Mouse (Mus musculus) MEL (cell line): Measurements from ENCODE around the gene Commd4. TPM values are rescaled to one million over a fixed set of nuclear protein-coding genes. Genes with fewer than 3 reads are reported as not detected.

ENCODE experiments used
- DNase-seq: peaks from one replicate; pipeline ENCODE4 v3.0.0; 2011; ENCODE audit warnings: low read depth, low spot score
- H3K27ac ChIP-seq: 2 replicates; pipeline ENCODE4 v1.5.1; 2012; ENCODE audit warnings: low read depth, mild to moderate bottlenecking, control low read depth, low read length, moderate library complexity; ENCODE audit not compliant: control insufficient read depth
- H3K27me3 ChIP-seq, 2 experiments: fragments of 150-350 bp in 1 of 2; sonication (generic) in 1 of 2; 2 replicates each; pipeline ENCODE4 v1.6.1; 2012; ENCODE audit warnings: low read length in 2 of 2, mild to moderate bottlenecking in 2 of 2, improper control_type of control experiment in 1 of 2, moderate library complexity in 1 of 2; ENCODE audit not compliant: insufficient read depth in 2 of 2, control insufficient read depth in 1 of 2
- H3K36me3 ChIP-seq, 2 experiments: 2 replicates each; pipeline ENCODE4 v1.6.1; 2012 to 2014; ENCODE audit warnings: low read length in 2 of 2, improper control_type of control experiment in 1 of 2, inconsistent platforms in 1 of 2, mild to moderate bottlenecking in 1 of 2; ENCODE audit not compliant: insufficient read depth in 2 of 2, control insufficient read depth in 1 of 2
- H3K4me1 ChIP-seq, 2 experiments: fragments of 150-350 bp in 1 of 2; sonication (generic) in 1 of 2; 2 replicates each; pipeline ENCODE4 v1.6.1; 2012; ENCODE audit warnings: low read length in 2 of 2, improper control_type of control experiment in 1 of 2, mild to moderate bottlenecking in 1 of 2; ENCODE audit not compliant: insufficient read depth in 2 of 2, control insufficient read depth in 1 of 2
- H3K4me3 ChIP-seq, 2 experiments: fragments of 150-350 bp in 1 of 2; sonication (generic) in 1 of 2; 2 replicates each; pipeline ENCODE4 v1.5.1; 2012; ENCODE audit warnings: low read depth in 2 of 2, low read length in 2 of 2, mild to moderate bottlenecking in 2 of 2, moderate library complexity in 2 of 2, control low read depth in 1 of 2, improper control_type of control experiment in 1 of 2; ENCODE audit not compliant: control insufficient read depth in 1 of 2, insufficient read depth in 1 of 2
- H3K79me2 ChIP-seq: 2 replicates; pipeline ENCODE4 v1.6.1; 2012; ENCODE audit warnings: mild to moderate bottlenecking, low read length, moderate library complexity; ENCODE audit not compliant: control insufficient read depth, poor library complexity, insufficient read depth
- H3K9ac ChIP-seq: 2 replicates; pipeline ENCODE4 v1.6.1; 2012; ENCODE audit warnings: low read depth, mild to moderate bottlenecking, control low read depth, low read length, moderate library complexity; ENCODE audit not compliant: control insufficient read depth, poor library complexity, severe bottlenecking
- H3K9me3 ChIP-seq: fragments of 150-350 bp; sonication (generic); replicated peaks from 2 replicates; pipeline ENCODE4 v1.6.1; 2012; ENCODE audit warnings: mild to moderate bottlenecking, low read length, improper control_type of control experiment, moderate library complexity; ENCODE audit not compliant: insufficient read depth
- BHLHE40 ChIP-seq: IDR thresholded peaks from 2 replicates; pipeline ENCODE4 v1.6.1; 2012; ENCODE audit warnings: low read depth, mild to moderate bottlenecking, inconsistent platforms, low read length, improper control_type of control experiment, borderline replicate concordance
- CHD1 ChIP-seq: IDR thresholded peaks from 2 replicates; pipeline ENCODE4 v1.6.1; 2012; ENCODE audit warnings: low read depth, mild to moderate bottlenecking, inconsistent platforms, low read length, improper control_type of control experiment
- CHD2 ChIP-seq: IDR thresholded peaks from 2 replicates; pipeline ENCODE4 v1.6.1; 2011; ENCODE audit warnings: low read length, improper control_type of control experiment
- CTCF ChIP-seq, 3 experiments: IDR thresholded peaks in 2 of 3; conservative IDR thresholded peaks in 1 of 3; 2 replicates each; pipeline ENCODE4 v1.5.1; 2011 to 2012; ENCODE audit warnings: low read length in 3 of 3, low read depth in 2 of 3, mild to moderate bottlenecking in 2 of 3, improper control_type of control experiment in 1 of 3, inconsistent platforms in 1 of 3, mixed read lengths in 1 of 3, moderate library complexity in 1 of 3; ENCODE audit not compliant: control insufficient read depth in 1 of 3, insufficient read depth in 1 of 3, poor library complexity in 1 of 3, severe bottlenecking in 1 of 3
- ELF1 ChIP-seq: IDR thresholded peaks from 2 replicates; pipeline ENCODE4 v1.6.1; 2014; ENCODE audit warnings: low read depth, mild to moderate bottlenecking, inconsistent platforms, low read length, improper control_type of control experiment, moderate library complexity
- EP300 ChIP-seq, 2 experiments: IDR thresholded peaks; 2 replicates each; pipeline ENCODE4 v1.6.1; 2011; ENCODE audit warnings: improper control_type of control experiment in 2 of 2, low read length in 2 of 2, low read depth in 1 of 2, mild to moderate bottlenecking in 1 of 2
- ETS1 ChIP-seq: IDR thresholded peaks from 2 replicates; pipeline ENCODE4 v1.6.1; 2012; ENCODE audit warnings: low read depth, mild to moderate bottlenecking, inconsistent platforms, low read length, improper control_type of control experiment, moderate library complexity
- GABPA ChIP-seq: IDR thresholded peaks from 2 replicates; pipeline ENCODE4 v1.6.1; 2012; ENCODE audit warnings: low read depth, mild to moderate bottlenecking, inconsistent platforms, low read length, improper control_type of control experiment, moderate library complexity
- GATA1 ChIP-seq: IDR thresholded peaks from 2 replicates; pipeline ENCODE4 v1.6.1; 2011; ENCODE audit warnings: low read depth, low read length, improper control_type of control experiment
- HCFC1 ChIP-seq: IDR thresholded peaks from 2 replicates; pipeline ENCODE4 v1.6.1; 2012; ENCODE audit warnings: low read depth, mild to moderate bottlenecking, inconsistent platforms, low read length, improper control_type of control experiment, moderate library complexity
- JUND ChIP-seq: IDR thresholded peaks from 2 replicates; pipeline ENCODE4 v1.6.1; 2011; ENCODE audit warnings: low read depth, mild to moderate bottlenecking, improper control_type of control experiment, low read length
- KAT2A ChIP-seq: conservative IDR thresholded peaks from 2 replicates; pipeline ENCODE4 v1.6.1; 2012; ENCODE audit warnings: low read depth, low read length, improper control_type of control experiment, inconsistent platforms
- MAFK ChIP-seq: IDR thresholded peaks from 2 replicates; pipeline ENCODE4 v1.6.1; 2011; ENCODE audit warnings: low read depth, mild to moderate bottlenecking, low read length, improper control_type of control experiment, borderline replicate concordance
- MAX ChIP-seq: IDR thresholded peaks from 2 replicates; pipeline ENCODE4 v1.6.1; 2011; ENCODE audit warnings: low read length, improper control_type of control experiment
- MAZ ChIP-seq: IDR thresholded peaks from 2 replicates; pipeline ENCODE4 v1.6.1; 2012; ENCODE audit warnings: low read depth, mild to moderate bottlenecking, inconsistent platforms, low read length, improper control_type of control experiment
- MEF2A ChIP-seq: IDR thresholded peaks from 2 replicates; pipeline ENCODE4 v1.6.1; 2014; ENCODE audit warnings: low read depth, mild to moderate bottlenecking, inconsistent platforms, low read length, improper control_type of control experiment; ENCODE audit not compliant: poor library complexity, insufficient replicate concordance, severe bottlenecking; ENCODE audit errors: extremely low read depth
- MXI1 ChIP-seq: IDR thresholded peaks from 2 replicates; pipeline ENCODE4 v1.6.1; 2011; ENCODE audit warnings: mild to moderate bottlenecking, low read depth, low read length, improper control_type of control experiment
- MYB ChIP-seq: IDR thresholded peaks from 2 replicates; pipeline ENCODE4 v1.6.1; 2011; ENCODE audit warnings: mild to moderate bottlenecking, low read depth, low read length, improper control_type of control experiment
- MYC ChIP-seq: IDR thresholded peaks from 2 replicates; pipeline ENCODE4 v1.6.1; 2011; ENCODE audit warnings: low read depth, mild to moderate bottlenecking, low read length, improper control_type of control experiment, moderate library complexity
- NELFE ChIP-seq: IDR thresholded peaks from 2 replicates; pipeline ENCODE4 v1.6.1; 2011; ENCODE audit warnings: low read depth, low read length, improper control_type of control experiment
- NRF1 ChIP-seq: IDR thresholded peaks from 2 replicates; pipeline ENCODE4 v1.6.1; 2014; ENCODE audit warnings: low read depth, mild to moderate bottlenecking, inconsistent platforms, low read length, improper control_type of control experiment, moderate library complexity; ENCODE audit not compliant: poor library complexity, insufficient read depth, severe bottlenecking
- POLR2A ChIP-seq, 2 experiments: IDR thresholded peaks; 2 replicates each; pipeline ENCODE4 v1.6.1; 2011 to 2012; ENCODE audit warnings: low read length in 2 of 2, mild to moderate bottlenecking in 2 of 2, control low read depth in 1 of 2, improper control_type of control experiment in 1 of 2, low read depth in 1 of 2, moderate library complexity in 1 of 2; ENCODE audit not compliant: control insufficient read depth in 1 of 2, insufficient read depth in 1 of 2, poor library complexity in 1 of 2
- POLR2AphosphoS2 ChIP-seq: IDR thresholded peaks from 2 replicates; pipeline ENCODE4 v1.6.1; 2011; ENCODE audit warnings: low read length, improper control_type of control experiment
- POLR2AphosphoS5 ChIP-seq: IDR thresholded peaks from 2 replicates; pipeline ENCODE4 v1.6.1; 2012; ENCODE audit warnings: low read depth, borderline replicate concordance, mild to moderate bottlenecking, inconsistent platforms, low read length, moderate library complexity, mixed read lengths
- RCOR1 ChIP-seq: IDR thresholded peaks from 2 replicates; pipeline ENCODE4 v1.6.1; 2012; ENCODE audit warnings: low read depth, mild to moderate bottlenecking, inconsistent platforms, low read length, improper control_type of control experiment
- SIN3A ChIP-seq: IDR thresholded peaks from 2 replicates; pipeline ENCODE4 v1.6.1; 2012; ENCODE audit warnings: low read length, improper control_type of control experiment, inconsistent platforms
- SMC3 ChIP-seq: IDR thresholded peaks from 2 replicates; pipeline ENCODE4 v1.6.1; 2011; ENCODE audit warnings: low read depth, low read length, improper control_type of control experiment
- TAL1 ChIP-seq: IDR thresholded peaks from 2 replicates; pipeline ENCODE4 v1.6.1; 2012; ENCODE audit warnings: mild to moderate bottlenecking, inconsistent platforms, low read length, moderate library complexity, mixed read lengths
- TBP ChIP-seq: IDR thresholded peaks from 2 replicates; pipeline ENCODE4 v1.8.0; 2011; ENCODE audit warnings: low read depth, low read length, improper control_type of control experiment
- TCF12 ChIP-seq: IDR thresholded peaks from 2 replicates; pipeline ENCODE4 v1.6.1; 2014; ENCODE audit warnings: low read depth, mild to moderate bottlenecking, inconsistent platforms, low read length, improper control_type of control experiment, moderate library complexity
- UBTF ChIP-seq: IDR thresholded peaks from 2 replicates; pipeline ENCODE4 v1.6.1; 2012; ENCODE audit warnings: low read depth, mild to moderate bottlenecking, inconsistent platforms, low read length, improper control_type of control experiment, moderate library complexity, borderline replicate concordance; ENCODE audit not compliant: insufficient read depth
- USF1 ChIP-seq: IDR thresholded peaks from 2 replicates; pipeline ENCODE4 v1.6.1; 2014; ENCODE audit warnings: low read depth, mild to moderate bottlenecking, inconsistent platforms, low read length, improper control_type of control experiment, moderate library complexity
- USF2 ChIP-seq, 2 experiments: IDR thresholded peaks; 2 replicates each; pipeline ENCODE4 v1.6.1; 2011 to 2012; ENCODE audit warnings: improper control_type of control experiment in 2 of 2, low read length in 2 of 2, borderline replicate concordance in 1 of 2, inconsistent platforms in 1 of 2, low read depth in 1 of 2, mild to moderate bottlenecking in 1 of 2; ENCODE audit not compliant: insufficient read depth in 1 of 2
- ZC3H11A ChIP-seq: IDR thresholded peaks from 2 replicates; pipeline ENCODE4 v1.6.1; 2012; ENCODE audit warnings: low read depth, mild to moderate bottlenecking, inconsistent platforms, low read length, improper control_type of control experiment
- ZKSCAN1 ChIP-seq: IDR thresholded peaks from 2 replicates; pipeline ENCODE4 v1.6.1; 2012; ENCODE audit warnings: low read depth, mild to moderate bottlenecking, inconsistent platforms, low read length, improper control_type of control experiment, moderate library complexity
- ZMIZ1 ChIP-seq: IDR thresholded peaks from 2 replicates; pipeline ENCODE4 v1.6.1; 2012; ENCODE audit warnings: low read depth, mild to moderate bottlenecking, inconsistent platforms, low read length, improper control_type of control experiment, moderate library complexity
- ZNF384 ChIP-seq: IDR thresholded peaks from 2 replicates; pipeline ENCODE4 v1.6.1; 2012; ENCODE audit warnings: low read depth, mild to moderate bottlenecking, inconsistent platforms, low read length, improper control_type of control experiment
- polyA plus RNA-seq, 2 experiments: library from polyadenylated mRNA; stranded (reverse) in 1 of 2; unstranded in 1 of 2; fragments of >175 nt in 1 of 2; fragments of >200 nt in 1 of 2; gene quantifications; 2 replicates each; pipeline versions ENCODE4 v1.2.1 to v1.2.4; 2012; ENCODE audit warnings: low replicate concordance in 2 of 2, low read depth in 1 of 2; ENCODE audit not compliant: insufficient read length in 2 of 2, insufficient read depth in 1 of 2, missing spikeins in 1 of 2
- total RNA-seq: library from RNA; depleted of rRNA; stranded (reverse); fragments of 300-350 nt; gene quantifications from 2 replicates; pipeline ENCODE4 v1.2.3, GENCODE M21; 2012; rRNA removed

Gene Commd4
- total RNA-seq (77.3 and 90.6 TPM in 2 replicates), polyA plus RNA-seq (10 to 100 TPM in 1 of 2 experiments, not detected in 1; 89.7 TPM)

- peak within 1 kb of the TSS; percentile 34; the same call in 1 of the 2 replicates for H3K27ac ChIP-seq
- H3K36me3 ChIP-seq, result peaks cover 0 to 4% of the 10 kb centered on the region in 2 experiments; a peak in 2 of 4 replicates
- DNase-seq, result peak; percentile 96
- H3K4me1 ChIP-seq, result peaks cover 0 to 24% of the 10 kb centered on the region in 2 experiments; a peak in 2 of 4 replicates
- no peaks in the 10 kb centered on the region for H3K27me3 ChIP-seq
- H3K79me2 ChIP-seq, result peaks cover 7% of the 10 kb centered on the region
- H3K9me3 ChIP-seq, result no peaks in the 10 kb centered on the region
- H3K4me3 ChIP-seq, result peak within 1 kb of the TSS; percentile 59 to 94
- H3K9ac ChIP-seq, result peak within 1 kb of the TSS; percentile 66
- TF ChIP-seq MAZ (no peak), USF2 (IDR thresholded peaks at IDR 0.05; ENCODE audit: borderline replicate concordance in 1 of 2, insufficient read depth in 1 of 2, low read depth in 1 of 2, low read length in 2 of 2) (peak; percentile 97 to 100), GABPA (no peak), ELF1 (peak; percentile 96), RCOR1 (no peak; the same call in 1 of the 2 replicates), CHD1 (no peak), NELFE (peak; percentile 63), ETS1 (peak; percentile 72), SIN3A (peak; percentile 100), CTCF (IDR thresholded peaks at IDR 0.05 in 2 of 3, conservative IDR thresholded peaks at IDR 0.05 in 1 of 3; ENCODE audit: control insufficient read depth in 1 of 3, insufficient read depth in 1 of 3, low read depth in 2 of 3, low read length in 3 of 3, poor library complexity in 1 of 3, severe bottlenecking in 1 of 3) (no peak), TBP (peak; percentile 81), MEF2A (no peak), GATA1 (no peak), MYB (0 out of 2 replicates have a peak, but pooled peaks have one; percentile 31), POLR2AphosphoS2 (no peak), ZNF384 (no peak), EP300 (IDR thresholded peaks at IDR 0.05; ENCODE audit: low read depth in 1 of 2, low read length in 2 of 2) (peak in 1 of 2 experiments; percentile 23; a peak in 1 of 4 replicates), CHD2 (no peak), BHLHE40 (no peak), MAX (peak; percentile 86), SMC3 (no peak), KAT2A (no peak), POLR2A (IDR thresholded peaks at IDR 0.05; ENCODE audit: control insufficient read depth in 1 of 2, insufficient read depth in 1 of 2, low read depth in 1 of 2, low read length in 2 of 2, poor library complexity in 1 of 2) (peak in 1 of 2 experiments; percentile 69; a peak in 2 of 4 replicates), JUND (no peak), HCFC1 (peak; percentile 90), MYC (no peak), NRF1 (no peak), ZMIZ1 (no peak), TAL1 (no peak), UBTF (no peak), MXI1 (peak; percentile 85), ZKSCAN1 (no peak), USF1 (peak; percentile 98), POLR2AphosphoS5 (no peak), TCF12 (no peak), MAFK (no peak), ZC3H11A (no peak)
Observed at GRCm38 (mm10) chr9:57158013-57158470, at the start of gene Commd4. Commd4 (minus strand) TSS chr9:57158331.
